Mouse (Mus musculus): ENCODE data around the gene Snx30.

GRCm38 (mm10) chr4:59800181-59800580, 5.5 kb upstream of the Snx30 start:
- TF ChIP-seq CTCF (IDR thresholded peaks at IDR 0.05; ENCODE audit: borderline replicate concordance, control insufficient read depth, extremely low read depth, insufficient read depth, low read length, poor library complexity) (no peak), POLR2A (IDR thresholded peaks at IDR 0.05; ENCODE audit: control insufficient read depth, extremely low read depth, insufficient read depth, low read length, poor library complexity) (no peak)
